Mouse (Mus musculus): ENCODE measurements at regions not wholly inside any gene's neighbourhood (a gene's known extent, or its start where the extent isn't known, plus 50 kb on each side); places are given as distances from the start of the nearest gene placed in this dataset.

DNA sequence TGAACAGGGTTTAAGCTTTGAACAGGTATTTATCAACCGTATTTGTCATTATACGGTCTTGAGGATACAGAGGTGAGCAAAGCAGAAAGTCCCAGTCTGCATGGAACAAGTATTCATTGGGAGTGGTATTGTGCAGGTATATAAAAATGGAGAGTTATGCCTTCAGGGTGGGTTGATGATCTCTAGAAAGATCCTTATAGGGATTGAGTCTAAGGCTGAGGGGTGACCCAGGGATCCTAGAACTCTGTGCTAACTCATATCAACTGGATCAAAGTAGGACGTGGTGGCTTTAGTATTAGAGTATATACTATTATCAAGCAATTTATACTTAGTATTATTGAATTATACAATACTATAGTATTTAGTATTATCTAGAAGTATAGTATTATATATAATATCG, 82.9 kb upstream of the Xcl1 start:
- DNase-seq (ENCODE audit: low spot score) (no peak), ATAC-seq (ENCODE audit: insufficient read depth, low read depth) (no peak)
- Histone ChIP-seq H3K36me3 (replicated peaks; ENCODE audit: control insufficient read depth, insufficient read depth, low read length) (no peaks in the 10 kb centered on the region), H3K9ac (replicated peaks; ENCODE audit: low read depth, low read length) (no peak overlapping the region), H3K27me3 (ENCODE audit: control insufficient read depth, insufficient read depth, low read length) (no peaks in the 10 kb centered on the region), H3K4me2 (ENCODE audit: low read depth, low read length) (no peak overlapping the region; the same call in 1 of the 2 replicates), H3K4me1 (ENCODE audit: control insufficient read depth, insufficient read depth) (0 out of 2 replicates have a peak, but pooled peaks cover 10% of the 10 kb centered on the region), H3K9me3 (replicated peaks; ENCODE audit: control insufficient read depth, low read length) (no peaks in the 10 kb centered on the region), H3K27ac (ENCODE audit: low read depth) (no peak overlapping the region), H3K4me3 (ENCODE audit: low read depth, low read length) (no peak overlapping the region)
- 92% methylated on average over 4 of the region's 4 CpGs for WGBS
- TF ChIP-seq CTCF (IDR thresholded peaks at IDR 0.05; ENCODE audit: low read depth) (no peak), EP300 (IDR thresholded peaks at IDR 0.05; ENCODE audit: low read depth) (no peak)

DNA sequence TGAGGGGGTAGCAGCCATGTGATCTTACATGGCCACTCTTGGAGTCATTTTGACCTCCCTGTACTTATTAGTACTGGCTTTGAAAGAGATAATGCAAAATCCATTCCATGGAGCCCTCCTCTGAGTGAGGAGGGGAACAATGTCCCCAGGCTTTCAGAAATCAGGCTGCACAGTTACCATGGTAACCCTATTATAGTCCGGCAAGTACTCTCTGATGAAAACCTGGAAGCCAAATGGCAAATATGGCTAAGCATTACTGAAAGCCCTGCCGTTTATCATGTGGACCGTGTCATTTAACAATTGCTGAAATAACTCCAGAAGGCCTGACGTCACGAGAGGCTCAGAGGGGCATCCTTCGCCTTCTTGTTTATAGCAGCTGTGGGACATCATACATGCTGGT, 82.5 kb upstream of the Xcl1 start:
- WGBS, result 85% methylated on average over 6 of the region's 6 CpGs
- Histone ChIP-seq H3K9ac (replicated peaks; ENCODE audit: low read depth, low read length) (no peak overlapping the region), H3K9me3 (replicated peaks; ENCODE audit: control insufficient read depth, low read length) (no peaks in the 10 kb centered on the region), H3K4me1 (ENCODE audit: control insufficient read depth, insufficient read depth) (0 out of 2 replicates have a peak, but pooled peaks cover 13% of the 10 kb centered on the region), H3K27me3 (ENCODE audit: control insufficient read depth, insufficient read depth, low read length) (no peaks in the 10 kb centered on the region), H3K36me3 (replicated peaks; ENCODE audit: control insufficient read depth, insufficient read depth, low read length) (no peaks in the 10 kb centered on the region), H3K4me3 (ENCODE audit: low read depth, low read length) (no peak overlapping the region), H3K4me2 (ENCODE audit: low read depth, low read length) (no peak overlapping the region), H3K27ac (ENCODE audit: low read depth) (no peak overlapping the region)
- TF ChIP-seq EP300 (IDR thresholded peaks at IDR 0.05; ENCODE audit: low read depth) (no peak), CTCF (IDR thresholded peaks at IDR 0.05; ENCODE audit: low read depth) (no peak)
- DNase-seq (ENCODE audit: low spot score), result no peak
- no peak for ATAC-seq (ENCODE audit: insufficient read depth, low read depth)

DNA sequence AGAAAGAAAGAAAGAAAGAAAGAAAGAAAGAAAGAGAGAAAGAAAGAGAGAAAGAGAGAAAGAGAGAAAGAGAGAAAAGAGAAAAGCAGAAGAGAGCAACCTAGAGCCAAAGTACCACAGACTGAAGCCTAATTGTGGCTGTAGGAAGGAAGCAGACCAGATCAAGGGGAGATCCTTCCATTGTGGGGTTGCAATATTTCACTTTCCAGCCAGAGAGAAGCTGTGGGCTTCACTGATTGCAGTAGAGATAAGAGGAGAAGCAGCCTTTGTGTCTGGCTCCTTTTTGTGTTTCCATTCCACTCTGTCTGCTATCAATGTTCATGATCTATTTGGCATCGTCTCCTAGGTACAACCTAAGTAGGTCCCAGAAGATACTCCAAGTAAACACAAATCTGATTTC, 79.0 kb upstream of the Xcl1 start:
- TF ChIP-seq EP300 (IDR thresholded peaks at IDR 0.05; ENCODE audit: low read depth), result no peak
- no peak for TF ChIP-seq CTCF (IDR thresholded peaks at IDR 0.05; ENCODE audit: low read depth)
- WGBS, result 74% methylated on average over 1 of the region's 1 CpGs
- Histone ChIP-seq H3K4me1 (ENCODE audit: control insufficient read depth, insufficient read depth) (0 out of 2 replicates have a peak, but pooled peaks cover 5% of the 10 kb centered on the region), H3K9me3 (replicated peaks; ENCODE audit: control insufficient read depth, low read length) (no peaks in the 10 kb centered on the region), H3K9ac (replicated peaks; ENCODE audit: low read depth, low read length) (no peak overlapping the region), H3K27ac (ENCODE audit: low read depth) (no peak overlapping the region), H3K4me2 (ENCODE audit: low read depth, low read length) (no peak overlapping the region), H3K36me3 (replicated peaks; ENCODE audit: control insufficient read depth, insufficient read depth, low read length) (no peaks in the 10 kb centered on the region), H3K27me3 (ENCODE audit: control insufficient read depth, insufficient read depth, low read length) (no peaks in the 10 kb centered on the region), H3K4me3 (ENCODE audit: low read depth, low read length) (no peak overlapping the region)
- ATAC-seq (ENCODE audit: insufficient read depth, low read depth) (no peak), DNase-seq (ENCODE audit: low spot score) (no peak)

DNA sequence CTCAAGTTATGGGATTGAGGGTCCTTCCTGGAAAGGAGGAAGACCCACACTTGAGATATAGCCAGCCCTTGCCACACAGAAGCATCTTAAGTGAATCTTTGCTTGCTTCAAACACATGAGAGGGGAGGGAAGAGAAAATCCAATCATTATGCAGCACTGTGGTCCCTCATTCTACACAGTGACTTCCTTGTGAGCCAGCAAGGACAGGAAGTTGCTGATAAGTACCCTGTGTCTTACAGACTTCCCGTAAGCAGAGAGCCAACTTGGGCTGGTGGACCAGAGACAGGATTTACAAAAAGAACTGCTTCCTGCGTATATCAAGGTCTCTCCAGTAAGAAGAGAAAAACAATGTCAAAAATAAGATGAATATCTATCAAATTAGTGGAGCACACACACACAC, 78.1 kb upstream of the Xcl1 start:
- Histone ChIP-seq H3K27me3 (ENCODE audit: control insufficient read depth, insufficient read depth, low read length) (no peaks in the 10 kb centered on the region), H3K9ac (replicated peaks; ENCODE audit: low read depth, low read length) (no peak overlapping the region), H3K9me3 (replicated peaks; ENCODE audit: control insufficient read depth, low read length) (no peaks in the 10 kb centered on the region), H3K4me2 (ENCODE audit: low read depth, low read length) (no peak overlapping the region), H3K27ac (ENCODE audit: low read depth) (no peak overlapping the region), H3K36me3 (replicated peaks; ENCODE audit: control insufficient read depth, insufficient read depth, low read length) (no peaks in the 10 kb centered on the region), H3K4me1 (ENCODE audit: control insufficient read depth, insufficient read depth) (0 out of 2 replicates have a peak, but pooled peaks cover 5% of the 10 kb centered on the region), H3K4me3 (ENCODE audit: low read depth, low read length) (no peak overlapping the region)
- WGBS, result 64% methylated on average over 2 of the region's 2 CpGs
- DNase-seq (ENCODE audit: low spot score), result no peak
- no peak for ATAC-seq (ENCODE audit: insufficient read depth, low read depth)
- TF ChIP-seq EP300 (IDR thresholded peaks at IDR 0.05; ENCODE audit: low read depth), result no peak
- no peak for TF ChIP-seq CTCF (IDR thresholded peaks at IDR 0.05; ENCODE audit: low read depth)

DNA sequence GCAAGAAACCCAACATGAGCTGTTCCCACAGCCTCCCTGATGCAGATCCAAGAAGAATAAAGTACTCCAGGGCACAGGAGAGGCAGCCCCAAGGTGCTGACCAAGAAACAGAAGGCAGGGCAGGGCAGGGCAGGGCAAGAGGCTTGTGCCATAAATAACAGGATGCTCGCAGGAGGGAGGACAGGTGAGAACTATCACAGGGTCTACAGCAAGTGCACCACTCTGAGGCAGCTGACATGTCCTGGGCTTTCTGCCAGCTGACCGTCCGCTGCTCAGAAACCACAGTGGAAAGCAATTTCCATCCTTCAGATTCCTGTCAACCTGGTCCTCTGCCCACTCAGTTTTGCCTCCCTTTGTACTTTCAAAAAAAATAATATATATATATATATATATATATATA, 77.0 kb upstream of the Xcl1 start:
- Histone ChIP-seq H3K27me3 (ENCODE audit: control insufficient read depth, insufficient read depth, low read length) (no peaks in the 10 kb centered on the region), H3K27ac (ENCODE audit: low read depth) (no peak overlapping the region), H3K9me3 (replicated peaks; ENCODE audit: control insufficient read depth, low read length) (no peaks in the 10 kb centered on the region), H3K4me2 (ENCODE audit: low read depth, low read length) (no peak overlapping the region), H3K36me3 (replicated peaks; ENCODE audit: control insufficient read depth, insufficient read depth, low read length) (no peaks in the 10 kb centered on the region), H3K9ac (replicated peaks; ENCODE audit: low read depth, low read length) (no peak overlapping the region), H3K4me3 (ENCODE audit: low read depth, low read length) (no peak overlapping the region), H3K4me1 (ENCODE audit: control insufficient read depth, insufficient read depth) (0 out of 2 replicates have a peak, but pooled peaks cover 5% of the 10 kb centered on the region)
- no peak for TF ChIP-seq CTCF (IDR thresholded peaks at IDR 0.05; ENCODE audit: low read depth)
- TF ChIP-seq EP300 (IDR thresholded peaks at IDR 0.05; ENCODE audit: low read depth), result no peak
- ATAC-seq (ENCODE audit: insufficient read depth, low read depth) (peak; percentile 49; the same call in 1 of the 2 replicates), DNase-seq (ENCODE audit: low spot score) (peak; percentile 37)
- WGBS, result 23% methylated on average over 3 of the region's 3 CpGs

DNA sequence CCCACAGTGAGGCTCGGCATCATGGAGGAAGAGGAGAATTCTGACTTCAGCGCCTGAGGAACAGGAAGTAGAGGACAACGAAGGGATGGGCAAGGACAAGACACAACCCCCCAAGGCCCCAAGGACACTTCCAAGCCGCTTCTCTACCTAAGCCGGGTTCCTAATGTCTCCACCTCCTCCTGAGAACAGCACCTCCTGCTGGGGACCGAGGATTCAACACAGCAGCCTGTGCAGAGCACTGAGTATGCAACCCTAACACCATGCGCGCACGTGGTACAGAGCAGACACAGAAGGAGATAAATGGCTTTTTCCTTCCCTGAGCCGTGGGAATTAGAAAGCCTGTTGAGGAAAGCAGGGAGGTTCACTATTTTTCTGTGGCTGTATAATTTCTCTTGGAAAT, 64.2 kb upstream of the Xcl1 start:
- no peak overlapping the region for H3K27ac ChIP-seq (ENCODE audit: low read depth)
- 67% methylated on average over 10 of the region's 10 CpGs for WGBS
- no peak for DNase-seq (ENCODE audit: low spot score)

More for the DNA sequence above, 64.2 kb upstream of the Xcl1 start:
- no peaks in the 10 kb centered on the region for H3K27me3 ChIP-seq (ENCODE audit: control insufficient read depth, insufficient read depth, low read length)
- ATAC-seq (ENCODE audit: insufficient read depth, low read depth), result no peak
- H3K4me3 ChIP-seq (ENCODE audit: low read depth, low read length), result no peak overlapping the region
- H3K4me2 ChIP-seq (ENCODE audit: low read depth, low read length), result no peak overlapping the region
- no peak overlapping the region for H3K9ac ChIP-seq (replicated peaks; ENCODE audit: low read depth, low read length)
- TF ChIP-seq CTCF (IDR thresholded peaks at IDR 0.05; ENCODE audit: low read depth), result peak; percentile 16; the same call in 1 of the 2 replicates
- TF ChIP-seq EP300 (IDR thresholded peaks at IDR 0.05; ENCODE audit: low read depth), result no peak
- no peaks in the 10 kb centered on the region for H3K36me3 ChIP-seq (replicated peaks; ENCODE audit: control insufficient read depth, insufficient read depth, low read length)
- H3K9me3 ChIP-seq (replicated peaks; ENCODE audit: control insufficient read depth, low read length), result no peaks in the 10 kb centered on the region
- no peaks in the 10 kb centered on the region for H3K4me1 ChIP-seq (ENCODE audit: control insufficient read depth, insufficient read depth)

Measured in heart, postnatal 0 days (tissue).